Mouse (Mus musculus) ES-E14 (cell line): ENCODE results near the gene Zfp341.

ENCODE experiments used
- CHD2 ChIP-seq: IDR thresholded peaks from 2 replicates; pipeline ENCODE4 v1.6.1; 2014; ENCODE audit warnings: mild to moderate bottlenecking, low read depth, low read length, inconsistent platforms
- HCFC1 ChIP-seq: IDR thresholded peaks from 2 replicates; pipeline ENCODE4 v1.6.1; 2012; ENCODE audit warnings: low read length, inconsistent platforms, borderline replicate concordance; ENCODE audit not compliant: insufficient read depth
- MAFK ChIP-seq: IDR thresholded peaks from 2 replicates; pipeline ENCODE4 v1.6.1; 2014; ENCODE audit warnings: mild to moderate bottlenecking, low read depth, low read length, inconsistent platforms; ENCODE audit not compliant: insufficient read depth
- ZC3H11A ChIP-seq: IDR thresholded peaks from 2 replicates; pipeline ENCODE4 v1.6.1; 2012; ENCODE audit warnings: low read depth, mild to moderate bottlenecking, inconsistent platforms, low read length, borderline replicate concordance

DNA sequence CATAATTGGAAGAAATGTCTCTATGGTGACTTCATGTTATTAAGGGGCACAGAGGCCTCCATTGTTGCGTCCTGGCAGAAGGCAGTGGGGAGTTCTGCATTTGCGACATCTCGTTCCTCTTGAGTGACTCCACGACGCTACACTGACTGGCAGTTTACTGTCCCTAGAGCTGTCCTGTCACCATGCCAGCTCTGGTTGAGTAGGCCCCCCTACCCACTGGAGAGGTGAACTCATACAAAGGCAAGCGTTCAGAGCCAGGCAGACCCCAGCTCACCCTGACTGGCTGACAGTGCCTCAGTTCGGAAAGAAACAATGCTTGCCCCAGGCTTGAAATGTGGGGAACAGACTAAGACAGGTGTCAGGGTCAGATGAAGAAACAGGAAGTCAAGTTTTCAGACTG, 38.8 kb upstream of the Zfp341 start:
- TF ChIP-seq HCFC1 (no peak), MAFK (no peak), CHD2 (no peak), ZC3H11A (no peak)
